Mouse (Mus musculus) limb, embryonic 11.5 days (tissue): Measurements from ENCODE around the gene Eepd1. TPM values are rescaled to one million over a fixed set of nuclear protein-coding genes. Genes with fewer than 3 reads are reported as not detected.

ENCODE experiments used
- ATAC-seq: fragments of 200-750 bp; cut with Nextera tagmentation; 2 replicates; pipeline ENCODE4 v1.8.0; 2017; ENCODE audit warnings: low read depth; ENCODE audit not compliant: insufficient number of reproducible peaks, low FRiP score, low TSS enrichment
- DNase-seq: peaks from one replicate; pipeline ENCODE4 v3.0.0-alpha.2; 2015; ENCODE audit warnings: low spot score
- H3K27ac ChIP-seq: fragments of 300-500 bp; sonication (generic); replicated peaks from 2 replicates; pipeline ENCODE4 v1.5.1; 2014; ENCODE audit warnings: low read depth, mild to moderate bottlenecking, low read length
- H3K27me3 ChIP-seq: fragments of 300-500 bp; sonication (generic); 2 replicates; pipeline ENCODE4 v1.6.1; 2014; ENCODE audit warnings: mild to moderate bottlenecking, low read length, mixed read lengths; ENCODE audit not compliant: control insufficient read depth, insufficient read depth
- H3K36me3 ChIP-seq: fragments of 300-500 bp; sonication (generic); 2 replicates; pipeline ENCODE4 v1.6.1; 2014; ENCODE audit warnings: mild to moderate bottlenecking, low read length, moderate library complexity, mixed read lengths; ENCODE audit not compliant: control insufficient read depth, insufficient read depth
- H3K4me1 ChIP-seq: fragments of 300-500 bp; sonication (generic); 2 replicates; pipeline ENCODE4 v1.6.1; 2014; ENCODE audit warnings: low read length, mixed read lengths; ENCODE audit not compliant: control insufficient read depth, insufficient read depth
- H3K4me2 ChIP-seq: fragments of 300-500 bp; sonication (generic); 2 replicates; pipeline ENCODE4 v1.6.1; 2014; ENCODE audit warnings: low read depth, mild to moderate bottlenecking, moderate library complexity; ENCODE audit not compliant: severe bottlenecking
- H3K4me3 ChIP-seq: fragments of 300-500 bp; sonication (generic); 2 replicates; pipeline ENCODE4 v1.5.1; 2014; ENCODE audit warnings: low read depth, low read length
- H3K9ac ChIP-seq: fragments of 300-500 bp; sonication (generic); 2 replicates; pipeline ENCODE4 v1.6.1; 2014; ENCODE audit warnings: mild to moderate bottlenecking, low read length
- H3K9me3 ChIP-seq: fragments of 300-500 bp; sonication (generic); 2 replicates; pipeline ENCODE4 v1.6.1; 2016; ENCODE audit warnings: low read length; ENCODE audit not compliant: control insufficient read depth
- WGBS: fragments of 180-500 bp; shearing (Covaris S2); extraction: QIAGEN DNeasy Blood & Tissue Kit; methylation state at CpG from one replicate; pipeline ENCODE4 v1.1.7; 2014; 5-methylcytosine and 5-hydroxymethylcytosine counted together
- polyA plus RNA-seq: library from polyadenylated mRNA; unstranded; fragments of >200 nt; fragmentation: Nextera tagmentation; extraction: Ambion mirVana; gene quantifications from 2 replicates; pipeline ENCODE4 v1.2.1, GENCODE M21; 2014

Eepd1 gene
- polyA plus RNA-seq, 1 experiment from 2014 or later: 21.8 TPM

DNA sequence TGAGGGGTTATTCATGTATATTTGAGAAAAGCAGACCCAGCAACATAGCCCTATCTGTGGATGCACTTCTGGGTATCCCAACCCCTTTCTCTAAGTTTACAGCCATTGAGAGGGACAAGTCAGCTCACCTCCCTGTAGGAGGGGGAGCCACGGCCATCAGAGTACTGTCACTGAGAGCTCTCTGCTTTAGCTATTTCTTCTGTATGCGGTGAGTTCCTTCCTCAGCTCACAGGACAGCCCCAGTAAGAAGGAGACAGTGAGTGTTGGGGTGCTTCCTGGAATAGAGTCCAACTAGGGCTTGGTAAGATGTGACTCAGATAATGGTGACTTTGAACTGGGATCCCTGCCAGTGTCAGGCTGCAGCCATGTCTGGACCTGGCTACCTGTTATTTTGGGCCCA is 102.3 kb downstream of the Eepd1 start:
- Histone ChIP-seq H3K4me2 (no peak overlapping the region), H3K9ac (no peak overlapping the region), H3K9me3 (no peaks in the 10 kb centered on the region), H3K27me3 (no peaks in the 10 kb centered on the region), H3K36me3 (no peaks in the 10 kb centered on the region), H3K4me1 (no peaks in the 10 kb centered on the region), H3K27ac (no peak overlapping the region), H3K4me3 (no peak overlapping the region)
- 89% methylated on average over 2 of the region's 2 CpGs for WGBS
- no peak for DNase-seq
- ATAC-seq: no peak

GRCm38 (mm10) chr9:25585614-25586013 is 104.3 kb downstream of the Eepd1 start:
- ATAC-seq (no peak), DNase-seq (no peak)
- Histone ChIP-seq H3K4me2 (no peak overlapping the region), H3K9me3 (no peaks in the 10 kb centered on the region), H3K27ac (no peak overlapping the region), H3K27me3 (no peaks in the 10 kb centered on the region), H3K4me3 (no peak overlapping the region), H3K4me1 (no peaks in the 10 kb centered on the region), H3K9ac (no peak overlapping the region), H3K36me3 (no peaks in the 10 kb centered on the region)
- 68% methylated on average over 1 of the region's 1 CpGs for WGBS

- WGBS: 100% methylated on average over 2 of the region's 2 CpGs
- no peak overlapping the region for H3K4me3 ChIP-seq
- no peaks in the 10 kb centered on the region for H3K27me3 ChIP-seq
- no peaks in the 10 kb centered on the region for H3K36me3 ChIP-seq
- no peak overlapping the region for H3K27ac ChIP-seq
- H3K9me3 ChIP-seq: no peaks in the 10 kb centered on the region
- no peaks in the 10 kb centered on the region for H3K4me1 ChIP-seq
- H3K4me2 ChIP-seq: no peak overlapping the region
- DNase-seq: no peak
- H3K9ac ChIP-seq: no peak overlapping the region
- ATAC-seq: no peak
Measured at GRCm38 (mm10) chr9:25588581-25588980, 107.2 kb downstream of the Eepd1 start.

DNA sequence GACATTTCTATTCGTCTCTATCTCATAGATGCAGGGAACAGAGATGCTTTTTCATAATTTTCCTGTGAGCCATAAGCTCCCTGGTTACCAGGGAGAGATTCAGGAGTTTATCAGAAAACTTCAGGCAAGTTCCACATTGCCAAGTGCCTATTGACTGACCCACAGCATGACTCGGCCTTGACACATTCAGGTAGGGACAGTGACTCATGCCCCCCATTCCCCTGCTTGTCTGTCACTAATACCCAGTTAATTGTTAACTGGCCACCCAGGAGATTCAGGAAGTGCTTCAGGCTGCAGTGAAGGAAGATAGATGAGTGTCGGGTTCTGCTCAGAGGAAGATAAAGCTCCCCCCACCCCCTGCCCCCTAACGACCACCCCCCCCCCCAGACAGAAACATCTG is 109.4 kb downstream of the Eepd1 start:
- Histone ChIP-seq H3K4me3 (no peak overlapping the region), H3K4me2 (no peak overlapping the region), H3K9ac (no peak overlapping the region), H3K36me3 (no peaks in the 10 kb centered on the region), H3K27me3 (no peaks in the 10 kb centered on the region), H3K27ac (no peak overlapping the region), H3K9me3 (no peaks in the 10 kb centered on the region), H3K4me1 (no peaks in the 10 kb centered on the region)
- DNase-seq (no peak), ATAC-seq (no peak)
- WGBS: 31% methylated on average over 4 of the region's 4 CpGs

DNA sequence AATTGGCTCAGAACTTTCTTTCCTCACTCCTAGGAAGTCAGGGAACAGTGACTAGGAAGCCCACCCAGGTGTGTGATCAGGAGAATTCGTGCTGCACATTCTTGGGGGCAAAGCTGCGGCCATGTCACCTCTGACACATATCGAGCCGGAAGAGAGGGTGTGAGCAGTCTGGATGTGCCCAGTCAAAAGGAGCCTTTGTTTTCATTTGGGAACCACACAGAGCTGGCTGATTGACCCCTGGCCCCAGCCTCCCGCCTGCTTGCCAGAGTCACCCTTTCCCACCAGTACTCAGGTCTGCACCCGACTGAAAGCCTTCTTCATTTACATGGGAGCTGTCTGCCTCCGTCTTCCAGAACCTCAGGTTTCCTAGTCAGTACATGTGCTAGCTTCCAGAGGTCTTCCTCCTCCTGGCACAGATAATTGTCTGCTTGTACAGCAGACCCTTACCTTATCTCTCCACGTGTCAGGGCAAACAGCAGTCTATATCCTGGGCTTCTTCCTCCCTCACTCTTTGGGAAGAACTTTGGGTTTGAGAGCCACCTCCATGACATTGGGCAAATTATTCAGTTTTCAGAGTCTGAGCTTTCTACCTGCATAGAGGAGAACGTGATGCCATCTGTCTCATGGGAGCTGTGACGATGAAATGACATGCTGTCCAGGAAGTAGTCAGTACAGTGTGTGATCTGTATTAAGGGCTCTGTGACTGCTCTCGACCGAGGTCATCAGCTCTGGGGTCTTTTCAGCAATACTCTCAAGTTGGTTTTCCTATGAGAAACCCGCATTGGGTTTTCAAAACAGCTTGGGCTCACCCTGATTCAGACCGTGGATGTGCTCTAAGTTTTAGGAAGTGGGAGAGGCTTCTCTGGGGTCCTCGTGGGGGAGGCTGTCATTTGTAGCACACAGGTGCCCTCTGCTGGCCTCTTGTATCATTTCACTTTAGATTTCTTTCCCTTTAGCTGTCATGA is 110.3 kb downstream of the Eepd1 start:
- Histone ChIP-seq H3K36me3 (no peaks in the 10 kb centered on the region), H3K4me2 (no peak overlapping the region), H3K9ac (no peak overlapping the region), H3K9me3 (no peaks in the 10 kb centered on the region), H3K27me3 (no peaks in the 10 kb centered on the region), H3K27ac (no peak overlapping the region), H3K4me1 (no peaks in the 10 kb centered on the region), H3K4me3 (no peak overlapping the region)
- peak; percentile 80 for ATAC-seq
- DNase-seq: peak; percentile 78
- WGBS: 30% methylated on average over 15 of the region's 15 CpGs

DNA sequence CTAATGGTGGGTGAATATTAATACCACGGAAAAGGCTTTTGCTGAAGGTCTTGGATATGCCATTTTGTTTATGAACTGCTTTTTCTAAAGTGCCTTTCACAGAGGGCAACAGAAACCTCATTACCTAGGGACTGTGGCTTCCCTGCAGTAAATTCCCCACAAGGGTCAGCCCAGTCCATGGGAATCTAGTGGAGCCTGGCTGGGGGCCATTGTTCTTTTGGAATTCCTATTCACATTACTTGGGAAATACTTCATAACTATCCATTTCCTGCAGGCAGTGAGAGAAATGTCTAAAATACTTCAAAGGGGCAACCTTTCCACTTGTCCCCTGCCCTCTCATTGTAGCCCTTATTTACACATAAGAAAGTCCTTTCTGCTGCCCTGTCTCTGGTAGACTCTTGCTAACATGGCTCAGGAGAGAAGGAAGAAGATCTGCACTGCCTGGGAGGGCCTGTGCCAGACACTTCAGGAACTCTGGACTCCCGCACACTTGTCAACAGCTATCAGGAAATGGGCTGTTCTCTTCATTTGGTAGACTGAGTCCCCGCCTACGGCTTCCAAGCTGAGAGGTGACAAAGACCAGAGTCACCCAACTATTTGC is 111.1 kb downstream of the Eepd1 start:
- no peaks in the 10 kb centered on the region for H3K9me3 ChIP-seq

GRCm38 (mm10) chr9:25624744-25625143 is 143.4 kb downstream of the Eepd1 start:
- ATAC-seq: no peak
- H3K4me1 ChIP-seq: no peaks in the 10 kb centered on the region
- no peaks in the 10 kb centered on the region for H3K9me3 ChIP-seq
- no peaks in the 10 kb centered on the region for H3K27me3 ChIP-seq
- no peak overlapping the region for H3K9ac ChIP-seq
- H3K27ac ChIP-seq: no peak overlapping the region
- H3K4me3 ChIP-seq: no peak overlapping the region
- no peak for DNase-seq
- no peaks in the 10 kb centered on the region for H3K36me3 ChIP-seq
- no peak overlapping the region for H3K4me2 ChIP-seq
- 79% methylated on average over 2 of the region's 2 CpGs for WGBS

More for the DNA sequence above, 111.1 kb downstream of the Eepd1 start:
- Histone ChIP-seq H3K4me2 (no peak overlapping the region), H3K4me1 (no peaks in the 10 kb centered on the region), H3K9ac (no peak overlapping the region), H3K4me3 (no peak overlapping the region), H3K27ac (no peak overlapping the region), H3K36me3 (no peaks in the 10 kb centered on the region), H3K27me3 (no peaks in the 10 kb centered on the region)
- ATAC-seq (no peak; the same call in 1 of the 2 replicates), DNase-seq (no peak)
- WGBS: 51% methylated on average over 4 of the region's 4 CpGs

DNA sequence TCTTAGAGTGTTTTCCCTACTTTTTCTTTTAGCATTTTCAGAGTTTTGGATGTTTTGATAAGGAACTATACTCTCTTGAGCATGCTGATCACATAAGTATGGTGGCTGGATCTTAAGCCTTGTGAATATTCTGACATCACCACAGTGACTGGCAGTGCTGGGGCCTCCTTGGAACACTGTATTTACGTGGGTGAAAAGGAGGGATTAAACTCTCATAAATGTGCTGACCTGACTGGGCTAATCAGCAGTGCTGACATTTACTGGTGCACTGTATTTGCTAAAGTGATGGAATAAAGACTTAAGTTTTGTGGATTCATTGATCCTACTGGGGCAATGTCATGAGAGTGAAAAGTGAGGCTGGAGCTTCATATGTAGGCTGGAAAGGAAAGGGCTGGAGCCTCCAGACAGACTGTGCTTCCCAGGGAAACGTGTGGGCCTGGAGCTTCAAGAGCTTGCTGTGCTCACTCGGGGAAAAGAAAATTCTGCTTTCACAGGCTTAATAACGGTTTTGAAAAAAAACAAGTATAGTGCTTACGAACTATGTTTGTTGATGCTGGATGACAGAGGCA is 148.3 kb downstream of the Eepd1 start:
- 74% methylated on average over 5 of the region's 5 CpGs for WGBS
- Histone ChIP-seq H3K27me3 (no peaks in the 10 kb centered on the region), H3K4me3 (no peak overlapping the region), H3K36me3 (no peaks in the 10 kb centered on the region), H3K4me2 (no peak overlapping the region), H3K9ac (no peak overlapping the region), H3K4me1 (no peaks in the 10 kb centered on the region), H3K27ac (no peak overlapping the region), H3K9me3 (no peaks in the 10 kb centered on the region)
- DNase-seq: no peak
- ATAC-seq: no peak
